Mouse (Mus musculus) adrenal gland, postnatal 10 days (tissue): ENCODE results near the gene D13Ertd608e. TPM values are rescaled to one million over a fixed set of nuclear protein-coding genes. Genes with fewer than 3 reads are reported as not detected.

Experiments
- total RNA-seq, 2 experiments: library from RNA; stranded (reverse); gene quantifications; 2 replicates each; pipeline ENCODE4 v1.2.3; 2021

Gene D13Ertd608e
- total RNA-seq, 2 experiments from 2014 or later, result not detected

Other genes with a start within 250 kb of the D13Ertd608e start
- gene Ccl28, start 212.2 kb upstream of the D13Ertd608e start, total RNA-seq, result under 1 TPM; 0.27 to 0.61 TPM
- 100 to 1,000 TPM; 219 to 270 TPM for gene Hmgcs1, start 145.6 kb upstream of the D13Ertd608e start, total RNA-seq
- 1 to 10 TPM; 2.0 to 3.6 TPM for gene Nim1k, start 80.1 kb upstream of the D13Ertd608e start, total RNA-seq
- gene Zfp131, start 45.1 kb upstream of the D13Ertd608e start, total RNA-seq, result 10 to 100 TPM; 34.6 to 35.1 TPM
- gene AF067063, start 5.8 kb upstream of the D13Ertd608e start, total RNA-seq, result not detected
- not detected for gene Tcstv1, start 58.8 kb downstream of the D13Ertd608e start, total RNA-seq
- gene Gm21761, start 93.3 kb downstream of the D13Ertd608e start, total RNA-seq, result not detected
- gene B020031M17Rik, start 114.8 kb downstream of the D13Ertd608e start, total RNA-seq, result not detected
- gene Gm36079, start 191.0 kb downstream of the D13Ertd608e start, total RNA-seq, result not detected
- gene Gm21188, start 216.2 kb downstream of the D13Ertd608e start, total RNA-seq, result under 1 TPM; 0.36 to 0.45 TPM